Mouse (Mus musculus) embryonic facial prominence, embryonic 15.5 days (tissue): ENCODE measurements around the gene Ass1. TPM values are rescaled to one million over a fixed set of nuclear protein-coding genes. Genes with fewer than 3 reads are reported as not detected.

Experiments used
- ATAC-seq: fragments of 200-750 bp; cut with Nextera tagmentation; 2 replicates; pipeline ENCODE4 v1.8.0; 2017; ENCODE audit warnings: low read depth, moderate TSS enrichment; ENCODE audit not compliant: insufficient number of reproducible peaks, low FRiP score, low TSS enrichment
- H3K27ac ChIP-seq: fragments of 300-500 bp; sonication (generic); replicated peaks from 2 replicates; pipeline ENCODE4 v1.5.1; 2015; ENCODE audit warnings: mild to moderate bottlenecking, inconsistent platforms
- H3K27me3 ChIP-seq: fragments of 300-500 bp; sonication (generic); 2 replicates; pipeline ENCODE4 v1.6.1; 2015; ENCODE audit warnings: inconsistent platforms
- H3K36me3 ChIP-seq: fragments of 300-500 bp; sonication (generic); 2 replicates; pipeline ENCODE4 v1.6.1; 2015; ENCODE audit warnings: mild to moderate bottlenecking, inconsistent platforms
- H3K4me1 ChIP-seq: fragments of 300-500 bp; sonication (generic); 2 replicates; pipeline ENCODE4 v1.6.1; 2015; ENCODE audit warnings: inconsistent platforms
- H3K4me2 ChIP-seq: fragments of 300-500 bp; sonication (generic); replicated peaks from 2 replicates; pipeline ENCODE4 v1.6.1; 2015; ENCODE audit warnings: mild to moderate bottlenecking, inconsistent platforms
- H3K4me3 ChIP-seq: fragments of 300-500 bp; sonication (generic); replicated peaks from 2 replicates; pipeline ENCODE4 v1.5.1; 2015; ENCODE audit warnings: mild to moderate bottlenecking, inconsistent platforms
- H3K9ac ChIP-seq: fragments of 300-500 bp; sonication (generic); 2 replicates; pipeline ENCODE4 v1.6.1; 2015; ENCODE audit warnings: inconsistent platforms
- H3K9me3 ChIP-seq: fragments of 300-500 bp; sonication (generic); replicated peaks from 2 replicates; pipeline ENCODE4 v1.6.1; 2016; ENCODE audit warnings: inconsistent platforms
- WGBS: fragments of 180-500 bp; shearing (Covaris S2); methylation state at CpG from one replicate; pipeline ENCODE4 v1.1.7; 2015; 5-methylcytosine and 5-hydroxymethylcytosine counted together
- polyA plus RNA-seq: library from polyadenylated mRNA; unstranded; fragments of >200 nt; fragmentation: Nextera tagmentation; extraction: Ambion mirVana; gene quantifications from 2 replicates; pipeline ENCODE4 v1.2.1, GENCODE M21; 2015

Gene Ass1
- polyA plus RNA-seq, 1 experiment from 2014 or later: 38.1 TPM

- WGBS: 72% methylated on average over 2 of the region's 2 CpGs
- ATAC-seq: no peak
- H3K36me3 ChIP-seq: no peaks in the 10 kb centered on the region
- H3K4me3 ChIP-seq: no peak overlapping the region
- no peaks in the 10 kb centered on the region for H3K27me3 ChIP-seq
- no peak overlapping the region for H3K4me2 ChIP-seq
- H3K9ac ChIP-seq: no peak overlapping the region
- no peak overlapping the region for H3K27ac ChIP-seq
- H3K9me3 ChIP-seq: no peaks in the 10 kb centered on the region
- peaks cover 53% of the 10 kb centered on the region for H3K4me1 ChIP-seq
Measured at GRCm38 (mm10) chr2:31447536-31447935, 22.5 kb upstream of the Ass1 start.

- H3K9ac ChIP-seq: no peak overlapping the region
- H3K4me1 ChIP-seq: peaks cover 55% of the 10 kb centered on the region
- H3K4me3 ChIP-seq: no peak overlapping the region
- H3K27me3 ChIP-seq: no peaks in the 10 kb centered on the region
- no peaks in the 10 kb centered on the region for H3K9me3 ChIP-seq
- no peak for ATAC-seq
- no peaks in the 10 kb centered on the region for H3K36me3 ChIP-seq
- WGBS: 37% methylated on average over 3 of the region's 3 CpGs
- H3K4me2 ChIP-seq: no peak overlapping the region
- H3K27ac ChIP-seq: peak overlapping the region; percentile 44
Measured at GRCm38 (mm10) chr2:31448756-31449440, 21.1 kb upstream of the Ass1 start.

GRCm38 (mm10) chr2:31449441-31449815, 20.6 kb upstream of the Ass1 start:
- Histone ChIP-seq H3K27me3 (no peaks in the 10 kb centered on the region), H3K36me3 (no peaks in the 10 kb centered on the region), H3K9me3 (no peaks in the 10 kb centered on the region), H3K9ac (no peak overlapping the region), H3K27ac (peak overlapping the region; percentile 44; the same call in 1 of the 2 replicates), H3K4me1 (peaks cover 60% of the 10 kb centered on the region), H3K4me3 (no peak overlapping the region), H3K4me2 (no peak overlapping the region)
- peak; percentile 74 for ATAC-seq
- 28% methylated on average over 4 of the region's 4 CpGs for WGBS

GRCm38 (mm10) chr2:31449902-31450301, 20.1 kb upstream of the Ass1 start:
- H3K9me3 ChIP-seq: no peaks in the 10 kb centered on the region
- H3K4me1 ChIP-seq: peaks cover 65% of the 10 kb centered on the region
- H3K4me2 ChIP-seq: no peak overlapping the region
- 91% methylated on average over 4 of the region's 4 CpGs for WGBS
- no peaks in the 10 kb centered on the region for H3K36me3 ChIP-seq
- no peak overlapping the region for H3K27ac ChIP-seq
- H3K4me3 ChIP-seq: no peak overlapping the region
- H3K9ac ChIP-seq: no peak overlapping the region
- ATAC-seq: no peak
- H3K27me3 ChIP-seq: no peaks in the 10 kb centered on the region

- no peak for ATAC-seq
- Histone ChIP-seq H3K9ac (no peak overlapping the region), H3K27me3 (no peaks in the 10 kb centered on the region), H3K4me2 (no peak overlapping the region), H3K36me3 (no peaks in the 10 kb centered on the region), H3K4me3 (no peak overlapping the region), H3K9me3 (no peaks in the 10 kb centered on the region), H3K27ac (no peak overlapping the region), H3K4me1 (peaks cover 68% of the 10 kb centered on the region)
- 47% methylated on average over 3 of the region's 3 CpGs for WGBS
Measured at GRCm38 (mm10) chr2:31450661-31451060, 19.3 kb upstream of the Ass1 start.

GRCm38 (mm10) chr2:31451530-31451929, 18.5 kb upstream of the Ass1 start:
- no peak for ATAC-seq
- Histone ChIP-seq H3K9me3 (no peaks in the 10 kb centered on the region), H3K36me3 (no peaks in the 10 kb centered on the region), H3K27ac (peak overlapping the region; percentile 23; the same call in 1 of the 2 replicates), H3K4me3 (no peak overlapping the region), H3K9ac (no peak overlapping the region), H3K4me1 (peaks cover 62% of the 10 kb centered on the region), H3K27me3 (no peaks in the 10 kb centered on the region), H3K4me2 (no peak overlapping the region)
- 32% methylated on average over 1 of the region's 1 CpGs for WGBS

GRCm38 (mm10) chr2:31453011-31453410, 17.0 kb upstream of the Ass1 start:
- Histone ChIP-seq H3K36me3 (no peaks in the 10 kb centered on the region), H3K4me1 (peaks cover 62% of the 10 kb centered on the region), H3K27ac (peak overlapping the region; percentile 78), H3K9ac (no peak overlapping the region), H3K4me2 (no peak overlapping the region), H3K9me3 (no peaks in the 10 kb centered on the region), H3K4me3 (no peak overlapping the region), H3K27me3 (0 out of 2 replicates have a peak, but pooled peaks cover 3% of the 10 kb centered on the region)
- ATAC-seq: no peak
- 85% methylated on average over 13 of the region's 13 CpGs for WGBS

GRCm38 (mm10) chr2:31453559-31454177, 16.3 kb upstream of the Ass1 start:
- 35% methylated on average over 11 of the region's 11 CpGs for WGBS
- H3K4me1 ChIP-seq: peaks cover 62% of the 10 kb centered on the region
- no peak overlapping the region for H3K4me2 ChIP-seq
- H3K27me3 ChIP-seq: peaks cover 7% of the 10 kb centered on the region; the same call in 1 of the 2 replicates
- H3K9me3 ChIP-seq: no peaks in the 10 kb centered on the region
- no peak overlapping the region for H3K4me3 ChIP-seq
- peak overlapping the region; percentile 78 for H3K27ac ChIP-seq
- ATAC-seq: 0 out of 2 replicates have a peak, but pooled peaks have one; percentile 0
- no peaks in the 10 kb centered on the region for H3K36me3 ChIP-seq
- no peak overlapping the region for H3K9ac ChIP-seq

- 32% methylated on average over 8 of the region's 8 CpGs for WGBS
- H3K27me3 ChIP-seq: peaks cover 9% of the 10 kb centered on the region; the same call in 1 of the 2 replicates
- no peaks in the 10 kb centered on the region for H3K36me3 ChIP-seq
- no peak for ATAC-seq
- peaks cover 61% of the 10 kb centered on the region for H3K4me1 ChIP-seq
- H3K9ac ChIP-seq: no peak overlapping the region
- peak overlapping the region; percentile 78 for H3K27ac ChIP-seq
- H3K4me3 ChIP-seq: no peak overlapping the region
- H3K9me3 ChIP-seq: no peaks in the 10 kb centered on the region
- H3K4me2 ChIP-seq: no peak overlapping the region
Measured at GRCm38 (mm10) chr2:31454280-31454679, 15.7 kb upstream of the Ass1 start.

GRCm38 (mm10) chr2:31455418-31455817, 14.6 kb upstream of the Ass1 start:
- 78% methylated on average over 7 of the region's 7 CpGs for WGBS
- H3K4me1 ChIP-seq: peaks cover 61% of the 10 kb centered on the region

GRCm38 (mm10) chr2:31458460-31458859, 11.5 kb upstream of the Ass1 start:
- peaks cover 22% of the 10 kb centered on the region for H3K27me3 ChIP-seq
- peaks cover 33% of the 10 kb centered on the region for H3K4me1 ChIP-seq
- no peak overlapping the region for H3K4me3 ChIP-seq
- no peak for ATAC-seq
- H3K4me2 ChIP-seq: no peak overlapping the region
- 45% methylated on average over 5 of the region's 5 CpGs for WGBS
- H3K27ac ChIP-seq: 0 out of 2 replicates have a peak overlapping the region, but pooled peaks have one; percentile 29
- H3K36me3 ChIP-seq: no peaks in the 10 kb centered on the region
- no peak overlapping the region for H3K9ac ChIP-seq
- no peaks in the 10 kb centered on the region for H3K9me3 ChIP-seq

More at GRCm38 (mm10) chr2:31455418-31455817, 14.6 kb upstream of the Ass1 start:
- no peak for ATAC-seq
- Histone ChIP-seq H3K36me3 (no peaks in the 10 kb centered on the region), H3K27ac (no peak overlapping the region), H3K4me3 (no peak overlapping the region), H3K9ac (no peak overlapping the region), H3K27me3 (peaks cover 15% of the 10 kb centered on the region), H3K9me3 (no peaks in the 10 kb centered on the region), H3K4me2 (no peak overlapping the region)
